Mouse (Mus musculus) T-helper 2 cell (primary cell): Measurements from ENCODE around the gene Ppan.

Source experiments
- in situ Hi-C: fragments of 300-600 bp; cut with MboI, MseI; formaldehyde crosslinking; loops from one replicate; pipeline ENCODE4 v1.15.1; 2025; ENCODE audit warnings: high pct_unique_total_duplicates

Gene Ppan

DNA sequence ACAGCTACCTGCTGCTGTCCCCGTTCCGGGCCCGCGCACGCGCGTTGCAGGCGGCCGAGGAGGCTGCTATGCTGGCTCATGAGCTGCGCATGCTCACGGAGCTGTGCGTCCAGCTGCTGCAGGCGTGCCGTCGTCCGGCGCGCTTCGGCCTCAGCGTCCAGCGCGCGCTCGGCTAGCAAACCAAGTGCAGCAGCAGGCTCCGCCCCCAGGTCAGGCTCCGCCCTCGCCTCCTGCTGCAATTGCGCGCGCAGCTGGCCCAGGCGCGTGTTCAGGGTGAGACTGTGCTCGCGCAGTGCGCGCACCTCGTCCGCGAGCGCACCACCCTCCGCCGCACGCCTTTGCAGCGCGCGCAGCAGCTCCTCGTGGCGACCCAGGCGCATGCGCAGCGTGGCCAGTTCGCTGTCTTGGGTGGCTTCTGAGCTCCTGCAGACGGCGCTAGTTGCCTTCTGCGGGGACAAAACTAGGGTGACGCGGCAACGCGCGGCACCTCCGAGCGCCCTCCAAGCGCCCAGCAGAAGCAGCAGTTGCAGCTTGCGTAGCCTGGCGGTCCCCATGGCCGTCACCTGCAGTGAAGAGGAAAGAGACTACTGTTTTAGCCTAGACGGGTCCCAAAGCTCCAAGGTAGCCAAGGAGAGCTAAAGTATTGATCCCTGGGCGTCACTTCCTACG lies 9.8 kb upstream of the Ppan start:
- in situ Hi-C loops = loop anchor here (10.0 kb wide), 1 partner anchor 63 kb away; the partner anchor contains the start of genes Col5a3 and Rdh8

DNA sequence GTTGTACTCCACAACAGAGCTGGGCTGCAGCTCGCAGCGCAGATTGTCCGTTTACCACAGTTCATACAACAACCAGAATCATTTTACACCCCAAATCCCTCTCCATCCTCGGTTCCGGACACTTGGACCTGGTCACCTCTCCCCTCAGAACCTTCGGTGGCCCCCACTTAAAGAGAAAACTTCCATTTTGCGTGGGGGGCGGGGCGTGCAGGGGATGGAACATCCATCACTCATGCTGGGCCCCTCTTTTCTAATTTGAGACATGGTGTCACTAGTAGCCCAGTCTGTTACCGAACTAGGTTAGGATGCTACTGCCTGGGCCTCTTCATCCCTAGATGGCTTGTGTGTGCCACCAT lies 9.3 kb upstream of the Ppan start:
- in situ Hi-C loops = loop anchor here (10.0 kb wide), 1 partner anchor 64 kb away; the partner anchor contains the start of genes Col5a3 and Rdh8

DNA sequence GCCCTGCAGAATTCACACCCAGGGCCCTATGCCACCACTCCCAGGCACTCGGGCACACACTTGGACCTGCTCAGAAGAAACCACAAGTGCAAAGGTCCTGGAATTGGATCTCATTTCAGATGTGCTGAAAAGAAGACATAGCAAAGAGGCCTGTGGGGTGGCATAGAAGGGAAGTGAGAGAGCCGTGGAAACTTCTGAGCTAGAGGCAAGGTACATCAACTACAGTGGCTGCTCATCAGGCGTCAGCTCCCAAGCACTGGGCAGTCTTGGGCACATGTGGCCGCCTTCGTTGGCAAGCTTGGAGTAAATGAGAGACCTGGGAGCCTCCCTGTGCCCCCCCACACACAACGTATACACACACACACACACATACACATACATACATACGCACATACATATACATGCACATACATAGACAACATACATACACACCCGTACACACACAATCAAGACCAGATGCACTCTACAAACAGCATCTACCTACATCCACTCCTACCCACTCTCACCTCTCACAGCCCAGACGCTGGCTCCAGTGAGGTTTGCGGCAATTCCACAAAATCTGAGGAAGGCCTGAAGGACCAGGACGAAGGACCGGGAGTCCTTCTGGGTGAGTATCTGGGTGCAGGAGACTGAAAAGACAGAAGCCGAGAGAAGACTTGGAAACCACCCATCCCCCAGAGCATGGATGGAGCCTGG lies 8.7 kb upstream of the Ppan start, which contains the start of gene Angptl6:
Gene Angptl6, minus strand, starts transcription at position 631 of the 696 bp plus-strand sequence.
- in situ Hi-C loops = loop anchor here (10.0 kb wide), 1 partner anchor 64 kb away; the partner anchor contains the start of genes Col5a3 and Rdh8

DNA sequence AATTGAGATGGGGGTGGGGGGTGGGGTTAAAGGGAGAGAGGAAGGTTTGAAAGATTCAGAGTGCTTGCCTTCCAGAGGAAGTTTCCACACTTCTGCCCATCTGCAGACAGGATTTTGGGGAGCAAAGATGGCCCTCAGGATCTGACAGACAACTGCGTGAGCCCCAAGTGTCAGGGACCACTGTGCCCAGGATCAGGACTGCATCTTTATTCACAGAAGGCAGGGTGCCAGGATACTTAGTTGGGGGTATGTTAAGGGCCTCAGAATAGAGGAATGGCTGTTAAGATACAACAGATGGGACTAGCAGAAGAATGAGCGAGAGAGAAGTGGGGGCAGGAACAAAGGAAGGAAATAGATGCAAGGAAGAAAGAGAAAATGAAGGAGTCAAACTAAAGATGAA lies 1.4 kb upstream of the Ppan start:
- in situ Hi-C loops = no loop called here

DNA sequence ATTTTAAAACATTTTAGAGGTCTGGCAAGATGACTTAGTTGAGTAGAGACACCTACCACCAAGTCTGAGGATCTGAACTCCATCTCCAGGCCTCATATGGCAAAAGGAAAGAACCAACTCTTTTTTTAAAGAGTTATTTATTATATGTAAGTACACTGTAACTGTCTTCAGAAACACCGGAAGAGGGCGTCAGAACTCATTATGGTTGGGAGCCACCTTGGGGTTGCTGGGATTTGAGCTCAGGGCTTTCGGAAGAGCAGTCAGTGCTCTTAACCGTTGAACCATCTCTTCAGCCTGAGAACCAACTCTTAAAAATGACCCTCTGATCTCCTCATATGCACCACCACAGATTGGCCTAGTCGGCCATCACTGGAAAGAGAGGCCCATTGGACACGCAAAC lies 784 bp upstream of the Ppan start:
- in situ Hi-C loops = no loop called here

DNA sequence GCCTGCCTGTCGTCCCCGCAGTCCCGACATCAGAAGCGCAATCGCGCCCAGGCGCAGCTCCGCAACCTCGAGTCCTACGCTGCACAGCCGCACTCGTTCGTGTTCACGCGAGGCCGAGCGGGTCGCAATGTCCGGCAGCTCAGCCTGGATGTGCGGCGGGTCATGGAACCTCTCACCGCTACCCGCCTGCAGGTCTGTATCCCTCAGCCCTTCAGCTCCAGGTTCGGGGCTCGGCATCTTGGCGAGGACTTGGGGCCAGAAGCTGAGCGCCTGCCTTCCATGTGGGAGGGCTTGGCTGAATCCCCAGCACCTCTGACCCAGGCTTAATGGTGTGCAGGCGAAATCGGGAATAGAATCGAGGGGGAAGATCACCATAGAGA lies 401 bp downstream of the Ppan start:
- in situ Hi-C loops = no loop called here

DNA sequence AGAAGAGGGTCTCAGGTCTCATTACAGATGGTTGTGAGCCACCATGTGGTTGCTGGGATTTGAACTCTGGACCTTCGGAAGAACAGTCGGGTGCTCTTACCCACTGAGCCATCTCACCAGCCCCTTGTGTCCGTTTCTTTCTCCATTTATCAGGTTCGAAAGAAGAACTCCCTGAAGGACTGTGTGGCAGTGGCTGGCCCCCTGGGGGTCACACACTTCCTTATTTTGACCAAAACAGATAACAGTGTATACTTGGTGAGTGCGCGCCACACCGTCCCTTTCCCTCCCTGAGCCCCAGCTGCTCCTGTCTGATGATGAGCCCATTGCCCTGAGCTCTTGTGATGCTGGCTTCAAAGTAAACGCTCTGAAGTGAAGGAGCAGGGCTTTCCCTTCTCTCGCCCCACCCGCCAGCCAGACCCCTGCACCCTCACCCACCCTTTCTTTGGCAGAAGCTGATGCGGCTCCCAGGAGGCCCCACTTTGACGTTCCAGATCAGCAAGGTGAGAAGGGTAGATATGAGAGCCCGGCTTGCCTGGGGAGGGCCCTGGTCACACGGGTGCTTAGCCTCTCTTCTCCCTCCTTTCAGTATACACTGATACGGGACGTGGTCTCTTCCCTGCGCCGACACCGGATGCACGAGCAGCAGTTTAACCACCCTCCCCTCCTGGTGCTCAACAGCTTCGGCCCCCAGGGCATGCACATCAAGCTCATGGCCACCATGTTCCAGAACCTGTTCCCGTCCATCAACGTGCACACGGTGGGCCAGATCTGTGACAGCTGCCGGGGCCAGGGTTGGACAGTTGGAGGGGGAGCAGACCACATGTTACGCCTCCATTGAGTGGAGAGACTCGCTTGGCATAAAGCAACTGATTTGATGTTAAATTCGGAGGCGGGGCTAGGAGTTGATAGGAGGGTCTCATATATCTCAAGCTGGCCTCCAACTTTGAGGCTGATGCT lies 1.5 kb downstream of the Ppan start:
- in situ Hi-C loops = no loop called here

DNA sequence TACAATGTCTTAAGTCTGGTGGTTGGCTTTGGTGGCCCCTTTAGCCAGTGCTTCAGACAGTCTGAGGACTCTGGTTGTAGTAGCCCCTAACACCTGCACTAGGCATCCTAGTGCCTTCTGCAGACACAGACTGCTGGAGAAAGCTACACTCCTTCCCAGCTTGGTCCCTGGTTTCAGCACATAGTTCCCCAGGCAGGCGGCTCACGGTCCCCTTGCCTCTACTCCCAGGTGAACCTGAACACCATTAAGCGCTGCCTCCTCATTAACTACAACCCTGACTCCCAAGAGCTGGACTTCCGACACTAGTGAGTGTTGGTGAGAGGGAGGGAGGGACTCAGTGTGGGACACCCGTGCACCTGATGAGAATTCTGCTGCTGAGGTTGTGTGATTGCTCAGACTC lies 2.4 kb downstream of the Ppan start:
- in situ Hi-C loops = no loop called here

DNA sequence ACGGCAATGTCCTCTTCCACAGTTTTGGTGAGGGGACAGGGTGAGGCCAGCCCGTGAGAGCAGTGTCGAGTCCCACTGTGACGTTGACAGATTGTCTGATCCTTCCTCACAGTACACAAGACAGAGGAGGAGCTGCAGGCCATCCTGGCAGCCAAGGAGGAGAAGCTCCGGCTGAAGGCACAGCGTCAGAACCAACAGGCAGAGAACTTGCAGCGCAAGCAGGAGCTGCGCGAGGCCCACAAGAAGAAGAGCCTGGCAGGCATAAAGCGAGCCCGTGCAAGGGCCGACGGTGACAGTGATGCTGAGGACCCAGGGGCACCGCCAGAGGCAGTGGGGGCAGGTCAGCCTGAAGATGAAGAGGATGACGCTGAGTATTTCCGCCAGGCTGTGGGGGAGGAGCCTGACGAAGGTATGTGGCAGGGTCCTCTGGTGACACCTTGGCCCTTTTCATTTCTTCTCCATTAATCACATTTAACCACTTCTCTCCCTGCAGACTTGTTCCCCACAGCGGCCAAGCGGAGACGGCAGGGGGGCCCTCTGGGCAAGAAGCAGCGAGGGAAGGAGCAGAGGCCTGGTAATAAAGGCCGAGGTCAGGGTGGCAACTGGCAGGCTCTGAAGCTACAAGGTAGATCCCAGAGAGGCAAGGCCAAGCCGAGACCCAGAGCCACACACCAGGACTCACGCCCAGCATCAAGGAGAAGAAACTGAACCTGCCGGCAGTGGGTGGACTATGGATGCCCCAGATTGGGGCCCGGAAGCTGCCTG lies 3.5 kb downstream of the Ppan start:
- in situ Hi-C loops = no loop called here

DNA sequence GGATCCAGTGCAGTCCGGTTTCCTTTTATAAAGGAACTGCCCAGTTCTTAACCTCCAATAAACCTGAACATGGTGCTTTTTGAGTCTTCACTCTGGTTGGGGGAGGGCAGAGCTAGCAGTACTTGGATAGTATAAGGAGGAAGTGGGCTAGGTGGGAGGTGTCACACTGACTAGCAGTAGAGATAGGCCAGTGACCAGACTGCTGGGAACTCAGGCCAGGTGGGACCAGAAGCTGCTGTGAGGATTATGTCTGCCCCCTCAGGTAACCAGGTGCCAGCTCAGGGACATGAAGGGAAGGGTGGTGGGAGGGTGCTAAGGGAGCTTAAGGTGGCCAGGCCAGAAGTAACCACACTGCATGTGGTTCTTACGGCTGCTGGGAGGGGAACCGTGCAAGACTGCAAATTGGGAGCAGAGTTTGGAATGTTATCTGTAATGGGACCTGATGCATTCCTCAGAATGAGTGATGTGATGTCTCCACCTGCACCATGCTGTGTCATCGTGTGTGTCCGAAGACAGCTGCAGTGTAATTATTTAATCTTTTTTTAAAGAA lies 4.2 kb downstream of the Ppan start:
- in situ Hi-C loops = no loop called here

DNA sequence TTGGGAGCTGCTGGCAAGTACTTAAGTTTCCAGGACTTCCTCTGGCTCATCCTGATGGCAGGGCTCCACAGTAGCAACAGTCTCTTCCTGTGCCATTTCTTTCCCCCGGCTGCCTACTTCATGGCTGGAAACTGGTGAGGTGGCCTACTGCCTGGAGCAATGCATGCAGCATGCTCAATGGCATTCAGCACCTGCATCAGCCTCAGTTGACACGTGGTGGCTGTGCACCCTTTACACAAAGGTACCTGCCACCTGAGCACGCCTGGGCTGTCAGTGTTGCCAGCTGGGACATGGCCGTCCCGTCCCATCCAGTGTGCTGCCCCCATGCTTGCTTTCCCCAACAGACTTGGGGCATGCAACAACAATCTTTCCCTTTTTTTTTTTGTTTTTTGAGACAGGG lies 5.1 kb downstream of the Ppan start:
- in situ Hi-C loops = no loop called here

DNA sequence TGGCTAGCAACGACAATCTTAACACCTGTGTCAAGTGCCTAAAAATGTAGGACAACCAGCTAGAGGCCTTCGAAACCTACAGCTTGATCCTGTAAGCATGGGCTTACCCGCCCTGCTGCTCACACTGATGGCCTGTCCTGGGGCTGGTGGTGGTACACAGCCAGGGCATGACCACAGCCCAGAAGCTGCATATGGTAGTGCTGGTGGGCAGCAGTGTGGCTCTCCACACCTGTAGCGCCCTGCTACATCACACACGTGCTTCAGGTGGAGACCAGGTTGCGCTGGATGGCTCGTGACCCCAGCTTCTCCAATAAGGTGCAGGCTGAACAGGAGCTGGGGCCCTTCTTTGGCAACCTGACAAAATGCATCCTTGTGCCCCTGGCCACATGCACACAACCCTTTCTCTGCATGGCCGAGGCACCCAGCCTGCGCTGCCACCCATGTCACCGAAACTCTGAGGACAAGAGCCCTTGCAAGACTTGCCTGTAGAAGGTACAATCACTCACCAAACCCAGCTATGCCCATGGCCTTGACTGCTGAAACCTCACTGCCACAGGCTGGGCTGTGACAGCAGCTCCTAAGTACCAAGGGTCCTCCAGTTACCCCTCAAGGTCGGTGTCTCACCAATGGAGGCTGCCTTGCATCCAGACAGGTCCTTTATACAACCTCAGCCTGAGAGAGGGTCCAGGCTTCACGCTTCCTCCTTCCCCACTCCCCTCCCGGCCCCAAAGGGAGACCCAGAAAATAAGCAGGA lies 5.8 kb downstream of the Ppan start:
- in situ Hi-C loops = no loop called here

DNA sequence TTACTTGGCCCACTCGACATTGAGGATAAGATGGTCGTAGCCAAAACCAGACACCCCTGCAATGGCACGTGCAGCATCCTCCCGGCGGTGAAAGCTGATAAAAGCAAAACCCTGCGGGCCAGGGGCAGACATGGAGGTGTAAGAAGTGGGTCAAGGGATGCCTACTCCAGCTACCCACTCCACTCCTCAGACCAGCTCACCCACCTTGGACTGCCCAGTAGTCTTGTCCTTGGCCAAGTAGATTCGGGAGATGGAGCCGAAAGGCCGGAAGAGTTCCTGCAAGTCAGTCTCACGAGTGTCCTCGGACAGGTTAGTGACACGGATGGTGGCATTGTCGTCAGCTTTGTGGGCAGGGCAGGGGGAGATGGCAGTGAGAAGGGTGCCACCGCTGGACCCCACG lies 6.7 kb downstream of the Ppan start:
- in situ Hi-C loops = no loop called here

DNA sequence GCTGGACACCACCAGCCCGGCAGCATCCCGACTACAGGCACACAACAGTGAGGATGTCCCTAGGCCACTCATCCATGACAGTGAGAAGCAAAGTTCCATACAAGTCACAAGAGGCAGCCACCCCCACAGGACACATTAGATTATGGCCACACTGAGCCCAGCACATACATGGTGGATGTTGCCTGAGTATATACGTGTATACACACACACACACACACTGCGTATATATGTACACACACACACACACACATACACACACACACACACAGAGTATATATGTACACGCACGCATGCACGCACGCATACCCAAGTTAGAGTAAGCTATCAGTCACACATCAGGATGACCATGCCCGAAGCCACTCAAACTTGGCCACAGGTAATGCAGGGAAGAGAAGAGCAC lies 7.4 kb downstream of the Ppan start:
- in situ Hi-C loops = no loop called here

DNA sequence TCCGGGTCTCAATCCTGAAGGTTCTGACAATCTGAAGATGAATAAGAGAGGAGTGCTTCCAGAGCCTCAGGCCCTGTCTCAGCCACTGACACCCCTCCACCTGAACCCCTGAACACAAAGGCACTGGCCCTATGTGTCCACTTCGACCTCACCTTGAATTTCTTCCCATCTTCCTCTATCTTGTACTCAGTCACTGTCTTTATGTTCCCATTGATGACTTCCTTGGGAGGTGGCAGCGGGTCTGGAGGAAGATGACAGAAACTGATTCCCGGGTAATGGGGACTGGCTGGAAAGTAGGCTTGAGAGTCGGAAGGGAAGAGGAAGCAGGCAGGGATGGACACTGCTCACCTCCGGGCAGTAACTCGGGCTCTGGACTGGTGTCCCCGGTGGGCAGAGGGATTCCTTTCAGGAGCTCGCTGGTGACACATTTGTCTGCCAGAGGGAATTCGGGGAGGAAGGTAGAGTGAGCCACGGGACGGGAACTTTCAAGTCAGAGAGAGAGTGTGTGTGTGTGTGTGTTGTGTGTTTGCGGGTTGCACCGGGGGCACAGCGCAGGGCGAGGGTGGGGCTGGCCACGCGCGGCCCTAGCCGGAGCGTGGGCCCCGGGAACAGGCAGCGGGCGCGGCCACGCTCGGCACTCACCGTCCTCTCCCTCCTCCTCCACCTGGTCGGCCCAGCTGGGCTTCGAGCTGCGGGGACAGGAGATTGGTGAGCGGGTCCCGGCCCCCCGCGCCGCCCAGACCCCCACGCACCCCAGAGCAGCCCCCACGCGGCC lies 9.9 kb downstream of the Ppan start:
- in situ Hi-C loops = no loop called here

DNA sequence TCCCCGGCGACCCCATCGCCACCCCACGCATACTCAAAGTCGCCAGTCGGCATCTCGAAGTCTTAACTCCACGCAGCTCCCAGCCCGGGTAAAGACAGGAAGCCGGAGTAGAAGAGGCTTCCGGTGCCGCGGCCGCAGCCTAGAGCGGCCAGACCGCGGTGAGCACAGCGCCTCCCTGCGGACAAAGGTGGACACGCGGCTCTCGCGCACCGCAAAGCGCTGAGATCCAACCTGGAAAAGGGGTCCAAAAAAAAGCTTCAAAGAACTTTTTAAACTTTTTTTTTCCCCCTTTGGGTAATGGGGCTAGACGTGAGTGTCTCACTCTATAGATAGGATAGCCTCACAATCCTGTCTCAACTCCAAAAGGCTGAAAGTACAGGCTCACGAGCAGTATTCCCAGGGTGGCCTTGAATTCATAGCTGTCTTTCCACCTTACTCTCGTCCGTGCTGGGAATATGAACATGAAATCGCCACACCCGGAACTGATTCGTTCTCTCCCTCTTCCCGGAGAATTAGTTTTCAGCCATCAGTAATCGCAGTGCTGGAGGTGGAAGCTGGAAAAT lies 10.6 kb downstream of the Ppan start, which contains the start of gene Eif3g:
Gene Eif3g, minus strand, starts transcription at position 113 of the 563 bp plus-strand sequence.
- in situ Hi-C loops = no loop called here

DNA sequence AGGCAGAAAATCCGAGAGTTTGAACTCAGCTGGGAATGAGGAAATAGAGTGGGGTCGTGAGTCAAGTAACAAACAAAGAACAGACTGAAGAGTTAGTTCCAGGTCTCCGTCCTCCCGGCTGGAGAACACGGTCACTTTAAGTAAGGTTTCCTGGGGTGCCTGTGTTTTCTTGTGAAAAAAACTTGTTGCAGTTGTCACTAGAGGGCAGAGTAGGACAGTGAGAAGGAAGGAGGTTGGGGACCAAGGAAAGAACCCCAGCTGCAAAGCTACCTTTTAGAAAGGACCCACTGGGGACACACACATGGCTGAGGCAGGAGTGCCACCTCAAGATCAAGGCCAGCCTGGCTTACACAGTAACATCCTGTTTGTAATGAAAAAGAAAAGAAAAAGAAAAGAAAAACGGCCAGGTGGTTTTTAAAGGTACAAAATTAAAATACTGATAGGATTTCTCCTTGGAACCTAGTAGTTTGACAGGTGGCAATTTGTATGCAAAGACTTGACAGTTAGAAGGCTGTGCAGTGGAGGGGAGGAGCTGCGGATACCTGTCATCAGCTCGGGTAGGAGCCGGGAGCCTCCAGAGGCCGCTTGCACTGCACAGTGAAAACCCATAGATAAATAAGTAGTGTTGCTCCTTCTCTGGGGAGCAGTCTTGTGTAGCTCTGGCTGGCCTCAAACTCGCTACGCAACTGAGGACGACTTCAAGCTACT lies 13.6 kb downstream of the Ppan start:
- in situ Hi-C loops = loop anchor here (25.0 kb wide), 1 partner anchor 1461 kb away; no protein-coding TSS in a partner anchor

DNA sequence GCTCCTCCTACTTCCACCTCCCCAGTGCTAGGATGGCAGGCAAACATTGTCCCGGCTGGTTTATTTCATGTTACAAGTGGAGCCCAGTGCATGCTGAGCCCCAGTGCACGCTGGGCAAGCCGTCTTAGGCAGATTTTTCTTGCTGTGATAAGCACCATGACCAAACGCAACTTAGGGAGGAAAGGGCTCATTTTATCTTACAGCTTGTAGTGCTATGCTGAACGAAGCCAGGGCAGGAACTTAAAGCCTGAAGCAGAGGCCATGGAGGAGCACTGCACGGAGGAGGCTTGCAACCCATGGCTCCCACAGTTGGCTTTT lies 14.2 kb downstream of the Ppan start:
- in situ Hi-C loops = loop anchor here (25.0 kb wide), 1 partner anchor 1460 kb away; no protein-coding TSS in a partner anchor
